Mouse (Mus musculus): ENCODE results near the gene Unc80.

Gene Unc80

GRCm38 (mm10) chr1:66730581-66730980, 262.4 kb downstream of the Unc80 start:
- DNase-seq: no peak
